Mouse (Mus musculus) kidney, adult 18-20 months (tissue): ENCODE measurements around the gene Anks3.

ENCODE experiments used
- DNase-seq: peaks from one replicate; pipeline ENCODE4 v3.0.0; 2021

The Anks3 gene

DNA sequence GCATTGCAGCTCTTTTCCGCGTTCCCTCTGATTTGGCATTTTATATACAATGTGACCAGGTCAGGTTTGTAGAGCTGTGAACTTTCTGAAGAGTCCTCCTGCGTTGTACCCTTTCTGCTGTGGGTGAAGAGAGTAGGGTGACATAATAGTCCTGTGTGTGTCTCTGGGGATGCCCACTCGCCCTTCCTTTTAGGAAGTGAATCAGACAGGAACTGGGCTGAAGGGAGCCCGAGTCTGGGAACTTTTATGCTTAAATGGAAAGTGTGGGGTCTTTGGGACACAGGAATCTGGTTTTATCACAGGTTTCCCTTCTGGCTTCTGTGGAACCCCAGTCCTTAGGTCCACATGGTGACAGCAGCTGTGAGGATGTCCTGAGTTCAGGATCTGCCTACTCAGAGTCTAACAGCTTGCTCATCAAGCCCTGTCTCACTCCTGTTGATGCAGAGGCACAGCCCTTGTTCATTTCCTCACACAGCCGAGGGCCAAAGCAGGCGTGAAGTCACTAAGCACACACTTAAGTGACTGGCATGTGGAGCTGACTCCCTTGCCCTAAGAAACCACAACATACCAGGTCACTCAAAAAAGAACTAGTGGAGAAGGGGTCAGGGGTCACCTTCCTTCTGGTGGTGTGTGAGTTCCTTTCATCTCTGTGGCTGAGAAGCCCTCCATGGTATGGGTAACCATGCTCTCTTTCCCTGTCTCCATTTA, 69.7 kb downstream of the Anks3 start:
- no peak for DNase-seq

DNA sequence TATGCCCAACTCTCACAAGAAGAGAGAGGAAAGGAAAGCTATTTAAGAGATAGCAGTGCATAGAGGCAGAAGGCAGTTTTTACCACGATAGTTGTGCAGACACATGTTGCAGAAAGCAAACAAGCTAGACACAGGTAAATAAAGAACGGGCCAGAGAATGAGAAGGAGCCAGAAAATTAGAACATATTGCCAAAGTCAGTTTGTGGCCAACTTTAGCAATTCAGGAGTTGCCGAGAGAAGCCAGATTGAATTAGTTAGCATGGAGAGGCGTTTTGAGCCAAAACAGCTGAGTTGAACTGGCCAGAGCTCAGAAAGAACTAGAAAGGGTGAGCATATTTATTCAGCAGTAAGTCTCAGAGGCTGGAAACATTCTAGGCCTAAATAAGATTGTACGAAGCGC, 71.8 kb downstream of the Anks3 start:
- DNase-seq, result no peak
